Mouse (Mus musculus): ENCODE measurements around the gene As3mt. TPM values are rescaled to one million over a fixed set of nuclear protein-coding genes. Genes with fewer than 3 reads are reported as not detected.

As3mt gene
- polyA plus RNA-seq, 1 experiment: 0.07 TPM

DNA sequence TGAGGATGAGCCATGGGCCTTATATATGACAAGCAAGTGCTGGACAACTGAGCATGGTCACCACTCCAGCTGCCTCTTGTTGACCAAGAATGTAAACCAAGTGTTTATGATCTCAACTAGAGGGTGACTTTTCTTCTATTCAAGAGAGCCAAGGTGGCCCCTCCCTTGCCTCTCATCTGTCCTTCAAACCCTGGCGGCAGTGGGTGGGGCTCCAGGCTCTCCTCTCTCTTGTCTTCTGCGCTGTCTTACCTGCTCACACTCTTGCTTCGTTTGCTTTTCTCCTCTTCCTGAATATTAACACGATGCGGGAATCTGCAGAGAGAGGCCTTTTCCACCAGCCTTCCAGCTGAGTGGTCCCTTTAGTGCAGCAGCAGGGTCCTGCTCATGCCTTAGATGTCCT lies 76.8 kb downstream of the As3mt start:
- Histone ChIP-seq H3K27me3 (ENCODE audit: control insufficient read depth) (no peaks in the 10 kb centered on the region), H3K4me3 (replicated peaks) (no peak overlapping the region), H3K9me3 (ENCODE audit: control insufficient read depth, low read length) (peaks cover 6% of the 10 kb centered on the region), H3K36me3 (ENCODE audit: control insufficient read depth) (peaks cover 9% of the 10 kb centered on the region), H3K4me1 (ENCODE audit: control insufficient read depth) (peaks cover 42% of the 10 kb centered on the region)
- TF ChIP-seq GATA1 (IDR thresholded peaks at IDR 0.05; ENCODE audit: low read length) (no peak), TAL1 (IDR thresholded peaks at IDR 0.05; ENCODE audit: low read length) (no peak)

DNA sequence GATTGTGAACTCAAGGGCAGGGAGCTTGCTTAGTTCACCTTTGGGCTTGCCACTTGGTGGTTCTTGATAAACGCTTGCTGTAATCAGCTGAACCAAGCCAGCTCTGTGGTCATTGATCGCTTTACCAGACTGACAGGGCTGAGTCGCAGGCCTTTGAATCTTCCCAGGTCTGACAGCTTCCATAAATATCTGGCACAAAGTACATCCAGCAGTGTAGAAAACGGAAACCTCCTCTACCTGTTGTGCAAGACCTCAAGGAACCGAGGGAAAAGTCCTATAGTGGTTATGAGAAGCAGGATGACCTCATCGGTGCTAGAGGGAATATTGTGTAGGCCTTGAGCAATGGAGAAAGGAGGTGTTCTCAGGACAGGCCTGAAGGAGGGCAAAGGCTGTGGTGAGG lies 77.2 kb downstream of the As3mt start:
- Histone ChIP-seq H3K36me3 (ENCODE audit: control insufficient read depth) (peaks cover 9% of the 10 kb centered on the region), H3K4me1 (ENCODE audit: control insufficient read depth) (peaks cover 39% of the 10 kb centered on the region), H3K4me3 (replicated peaks) (no peak overlapping the region), H3K27me3 (ENCODE audit: control insufficient read depth) (no peaks in the 10 kb centered on the region), H3K9me3 (ENCODE audit: control insufficient read depth, low read length) (peaks cover 6% of the 10 kb centered on the region)
- TF ChIP-seq GATA1 (IDR thresholded peaks at IDR 0.05; ENCODE audit: low read length) (no peak), TAL1 (IDR thresholded peaks at IDR 0.05; ENCODE audit: low read length) (no peak)

DNA sequence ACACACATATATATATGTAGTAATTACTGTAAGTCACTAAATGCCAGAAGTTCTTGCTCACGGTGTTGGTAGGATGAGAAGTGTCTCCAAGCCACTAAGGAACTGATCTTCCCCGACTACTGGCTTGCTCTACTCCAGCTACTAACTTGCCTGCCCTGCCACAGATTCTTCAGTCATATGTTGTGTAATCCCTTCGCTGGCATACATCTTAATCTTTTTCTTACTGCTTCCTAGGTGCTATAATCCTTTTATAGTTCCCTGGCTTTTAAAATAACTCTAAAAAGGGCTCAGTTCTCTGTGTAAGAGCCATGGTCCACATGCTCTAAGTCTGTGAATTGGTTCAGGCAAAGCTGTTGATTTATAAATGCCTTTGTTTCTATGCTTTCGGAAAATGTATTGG lies 78.4 kb downstream of the As3mt start:
- Histone ChIP-seq H3K4me1 (ENCODE audit: control insufficient read depth) (peaks cover 30% of the 10 kb centered on the region), H3K27me3 (ENCODE audit: control insufficient read depth) (no peaks in the 10 kb centered on the region)
- TF ChIP-seq GATA1 (IDR thresholded peaks at IDR 0.05; ENCODE audit: low read length): no peak
- no peak for TF ChIP-seq TAL1 (IDR thresholded peaks at IDR 0.05; ENCODE audit: low read length)

DNA sequence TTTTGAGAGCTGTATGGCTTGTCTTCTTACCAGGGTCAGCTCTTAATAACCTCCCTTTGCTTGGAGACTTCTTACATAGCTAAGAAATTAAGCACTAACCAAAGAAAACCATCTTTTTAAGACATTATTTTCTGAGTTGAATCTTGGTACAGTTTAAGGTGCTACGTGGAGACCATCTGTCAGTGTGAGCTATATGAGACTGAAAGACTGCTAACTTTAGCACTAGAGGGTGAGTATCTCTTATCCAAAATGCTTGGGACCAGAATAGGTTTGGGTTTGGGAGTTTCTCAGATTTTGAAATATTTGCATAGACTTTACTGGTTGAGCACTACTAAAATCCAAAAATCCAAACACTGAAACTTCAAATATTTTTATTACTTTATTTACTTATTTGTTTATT lies 82.5 kb downstream of the As3mt start:
- H3K27me3 ChIP-seq (ENCODE audit: control insufficient read depth): no peaks in the 10 kb centered on the region
- H3K4me3 ChIP-seq (replicated peaks): no peak overlapping the region
- TF ChIP-seq GATA1 (IDR thresholded peaks at IDR 0.05; ENCODE audit: low read length) (no peak), TAL1 (IDR thresholded peaks at IDR 0.05; ENCODE audit: low read length) (no peak)
- H3K36me3 ChIP-seq (ENCODE audit: control insufficient read depth): peaks cover 5% of the 10 kb centered on the region
- peaks cover 12% of the 10 kb centered on the region for H3K4me1 ChIP-seq (ENCODE audit: control insufficient read depth)
- H3K9me3 ChIP-seq (ENCODE audit: control insufficient read depth, low read length): peaks cover 6% of the 10 kb centered on the region

More for the DNA sequence above, 78.4 kb downstream of the As3mt start:
- peaks cover 6% of the 10 kb centered on the region for H3K9me3 ChIP-seq (ENCODE audit: control insufficient read depth, low read length)
- no peak overlapping the region for H3K4me3 ChIP-seq (replicated peaks)
- H3K36me3 ChIP-seq (ENCODE audit: control insufficient read depth): peaks cover 9% of the 10 kb centered on the region

Other genes starting within 250 kb of the As3mt start
- gene Trim8, start 205.8 kb upstream of the As3mt start, polyA plus RNA-seq (2012): 4.2 and 5.2 TPM in 2 replicates
- gene Arl3, start 134.3 kb upstream of the As3mt start, polyA plus RNA-seq (2012): 1.5 and 3.1 TPM in 2 replicates
- 0.02 and 0.06 TPM in 2 replicates for gene Sfxn2, start 134.1 kb upstream of the As3mt start, polyA plus RNA-seq (2012)
- 1.4 and 1.9 TPM in 2 replicates for gene Wbp1l, start 108.4 kb upstream of the As3mt start, polyA plus RNA-seq (2012)
- gene Cyp17a1, start 34.3 kb upstream of the As3mt start, polyA plus RNA-seq (2012): not detected in 2 replicates
- 0.06 and 0.10 TPM in 2 replicates for gene Borcs7, start 17.6 kb upstream of the As3mt start, polyA plus RNA-seq (2012)
- gene Cnnm2, start 54.1 kb downstream of the As3mt start, polyA plus RNA-seq (2012): 3.5 and 4.9 TPM in 2 replicates

Data from erythroblast, embryonic 14.5 days (primary cell).